Mouse (Mus musculus) layer of hippocampus, postnatal 36 days (tissue): ENCODE measurements around the gene Fsd2. TPM values are rescaled to one million over a fixed set of nuclear protein-coding genes. Genes with fewer than 3 reads are reported as not detected.

Experiments used
- DNase-seq, 2 experiments: peaks; one replicate each; pipeline ENCODE4 v3.0.0; 2022
- total RNA-seq, 2 experiments: library from RNA; stranded (reverse); gene quantifications; 2 replicates each; pipeline ENCODE4 v1.2.3; 2021

Gene Fsd2
- total RNA-seq: under 1 TPM; 0.33 to 0.35 TPM

DNA sequence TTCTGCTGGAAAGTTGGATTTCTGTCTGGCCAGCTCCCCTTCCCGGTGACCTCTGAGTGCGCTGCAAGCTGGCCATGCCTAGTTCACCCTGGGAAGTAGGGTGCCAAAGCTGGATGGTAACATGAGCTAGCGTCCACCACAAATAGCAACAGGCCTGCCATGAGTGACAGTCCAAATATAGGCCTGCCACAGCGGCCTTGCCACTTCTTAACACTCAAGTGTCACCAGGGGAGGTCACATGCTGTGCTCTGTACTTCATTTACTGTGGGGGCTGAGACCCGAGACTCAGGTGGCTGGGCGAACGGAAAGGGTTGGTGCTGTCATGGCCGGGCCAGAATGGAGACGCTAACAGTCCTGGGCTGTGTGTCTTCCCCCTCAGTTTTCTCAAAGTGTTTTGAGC lies at the start of gene Fsd2:
Gene Fsd2, minus strand, starts transcription at position 53 of the 400 bp plus-strand sequence.
- no peak for DNase-seq

DNA sequence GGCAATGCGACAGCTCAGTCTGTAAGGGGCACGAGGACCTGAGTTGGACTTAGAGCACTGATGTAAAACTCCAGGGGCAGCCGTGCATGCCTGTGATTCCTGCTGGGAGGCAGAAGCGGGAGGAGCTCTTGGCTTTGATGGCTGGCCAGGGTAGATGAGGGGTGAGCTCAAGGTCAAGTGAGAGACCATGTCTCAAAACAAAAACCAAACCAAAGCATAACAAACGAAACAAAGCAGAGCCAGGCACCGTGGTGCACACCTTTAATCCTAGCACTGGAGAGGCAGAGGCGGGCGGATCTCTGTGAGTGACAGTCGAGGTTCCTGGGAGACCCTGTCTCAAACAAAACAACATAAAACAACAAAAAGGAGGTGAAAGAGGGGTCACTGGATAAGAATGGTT lies 48.3 kb upstream of the Fsd2 start:
- no peak for DNase-seq

DNA sequence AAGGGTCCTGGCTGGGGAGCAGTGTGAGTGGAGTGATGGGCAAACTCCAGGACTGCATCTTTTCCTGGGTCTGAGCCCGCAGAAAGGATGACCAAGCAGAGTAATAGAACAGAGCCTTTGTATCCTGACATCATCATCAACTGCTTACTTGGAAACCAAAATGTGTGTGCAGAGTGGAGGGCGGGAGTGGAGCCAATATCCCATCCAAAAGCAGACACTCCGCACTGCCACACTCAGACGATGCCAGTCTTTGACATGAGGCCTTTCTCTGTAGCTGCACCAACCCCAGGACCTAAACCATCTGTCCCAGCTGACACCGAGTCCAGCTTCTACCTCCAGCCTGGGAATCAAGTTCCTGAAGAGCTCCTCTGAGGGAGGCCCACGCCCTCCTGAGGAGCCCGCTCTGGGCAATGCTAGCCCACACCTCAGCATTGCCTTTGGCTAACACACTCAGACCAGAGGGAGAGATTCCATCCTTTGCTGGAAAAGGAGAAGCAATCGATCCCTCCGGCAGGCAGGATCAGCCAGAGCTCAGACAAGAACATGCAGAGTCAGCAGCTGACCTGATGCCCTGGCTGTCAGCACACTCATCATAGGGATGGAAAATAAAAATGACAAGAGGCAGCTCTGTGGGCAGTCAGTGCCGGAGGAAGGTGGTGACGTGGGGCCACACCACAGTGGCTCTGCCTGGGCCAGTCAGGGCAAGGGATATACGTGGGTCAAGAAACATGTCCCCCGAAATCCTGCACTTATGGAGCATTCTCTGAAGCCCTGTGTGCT lies 46.3 kb upstream of the Fsd2 start:
- no peak for DNase-seq

DNA sequence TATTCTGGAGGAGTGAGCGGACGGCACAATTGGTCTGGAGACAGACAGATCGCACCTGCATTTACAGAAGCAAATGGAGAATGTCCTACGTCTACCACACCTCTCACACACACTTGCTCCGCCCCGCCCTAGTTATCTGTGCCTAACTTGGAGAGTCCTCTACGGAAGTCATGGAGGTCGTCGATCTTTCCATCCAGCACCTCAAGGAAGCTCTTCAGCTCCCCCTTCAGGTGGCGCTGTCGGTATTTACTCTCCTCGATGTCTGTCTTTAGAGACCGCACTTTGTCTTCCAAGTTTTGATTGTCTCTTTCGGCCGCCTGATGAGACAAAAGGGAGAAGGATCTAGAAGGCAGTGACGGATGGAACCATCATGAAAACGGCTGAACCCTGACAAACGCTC lies 43.4 kb upstream of the Fsd2 start:
- no peak for DNase-seq

DNA sequence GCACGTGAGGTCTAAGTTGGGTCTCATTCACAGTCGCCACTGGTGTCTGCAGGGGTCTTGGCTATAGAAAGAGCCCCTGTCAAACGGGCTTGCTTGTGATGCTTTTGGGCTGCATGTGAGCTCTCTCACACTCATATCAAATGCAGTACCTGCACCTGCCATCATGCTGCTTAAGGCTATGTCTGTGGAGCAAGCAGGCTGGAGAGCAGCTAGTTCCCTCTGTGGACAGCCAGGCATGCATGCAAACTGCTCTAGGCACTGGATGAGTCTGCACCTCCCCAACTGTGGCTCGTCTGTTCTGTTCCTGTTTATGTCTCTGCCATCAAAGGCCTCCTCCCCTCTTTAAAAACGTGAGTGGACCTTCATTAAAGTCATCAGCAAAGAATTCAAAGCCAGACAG lies 39.7 kb upstream of the Fsd2 start:
- DNase-seq: no peak

DNA sequence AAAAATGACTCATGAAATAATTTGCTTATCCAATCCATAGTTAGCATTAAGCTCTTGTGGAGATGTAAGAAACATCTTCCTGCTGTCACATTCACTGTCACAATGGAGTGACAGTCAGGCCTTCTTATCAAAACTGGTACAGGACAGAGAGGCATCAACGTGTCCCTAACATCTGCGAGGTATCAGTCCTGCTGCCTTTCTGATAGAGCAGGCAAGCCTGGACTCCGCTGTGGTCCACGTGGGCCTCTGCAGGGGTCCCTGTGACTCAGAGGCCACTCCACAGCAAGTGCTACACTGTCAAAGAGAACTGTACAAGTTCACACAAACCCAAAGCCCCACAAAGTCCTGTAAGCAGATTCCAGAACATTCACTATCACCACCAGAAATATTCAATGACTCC lies 38.7 kb upstream of the Fsd2 start:
- DNase-seq: no peak

DNA sequence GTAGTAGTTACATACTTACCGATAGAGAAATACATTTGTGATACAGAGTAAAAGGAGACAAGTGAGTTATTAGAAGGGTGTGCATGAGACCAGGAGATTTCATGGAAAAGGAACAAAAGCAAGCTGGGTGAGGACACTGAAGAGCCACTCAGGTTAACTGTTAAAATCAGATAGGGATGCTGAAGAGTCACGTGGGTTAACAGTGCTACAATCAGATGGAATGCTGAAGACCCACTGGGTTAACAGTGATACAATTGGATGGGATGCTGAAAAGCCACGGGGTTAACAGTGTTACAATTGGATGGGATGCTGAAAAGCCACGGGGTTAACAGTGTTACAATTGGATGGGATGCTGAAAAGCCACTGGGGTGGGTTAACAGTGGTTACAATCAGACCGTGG lies 38.2 kb upstream of the Fsd2 start:
- no peak for DNase-seq

DNA sequence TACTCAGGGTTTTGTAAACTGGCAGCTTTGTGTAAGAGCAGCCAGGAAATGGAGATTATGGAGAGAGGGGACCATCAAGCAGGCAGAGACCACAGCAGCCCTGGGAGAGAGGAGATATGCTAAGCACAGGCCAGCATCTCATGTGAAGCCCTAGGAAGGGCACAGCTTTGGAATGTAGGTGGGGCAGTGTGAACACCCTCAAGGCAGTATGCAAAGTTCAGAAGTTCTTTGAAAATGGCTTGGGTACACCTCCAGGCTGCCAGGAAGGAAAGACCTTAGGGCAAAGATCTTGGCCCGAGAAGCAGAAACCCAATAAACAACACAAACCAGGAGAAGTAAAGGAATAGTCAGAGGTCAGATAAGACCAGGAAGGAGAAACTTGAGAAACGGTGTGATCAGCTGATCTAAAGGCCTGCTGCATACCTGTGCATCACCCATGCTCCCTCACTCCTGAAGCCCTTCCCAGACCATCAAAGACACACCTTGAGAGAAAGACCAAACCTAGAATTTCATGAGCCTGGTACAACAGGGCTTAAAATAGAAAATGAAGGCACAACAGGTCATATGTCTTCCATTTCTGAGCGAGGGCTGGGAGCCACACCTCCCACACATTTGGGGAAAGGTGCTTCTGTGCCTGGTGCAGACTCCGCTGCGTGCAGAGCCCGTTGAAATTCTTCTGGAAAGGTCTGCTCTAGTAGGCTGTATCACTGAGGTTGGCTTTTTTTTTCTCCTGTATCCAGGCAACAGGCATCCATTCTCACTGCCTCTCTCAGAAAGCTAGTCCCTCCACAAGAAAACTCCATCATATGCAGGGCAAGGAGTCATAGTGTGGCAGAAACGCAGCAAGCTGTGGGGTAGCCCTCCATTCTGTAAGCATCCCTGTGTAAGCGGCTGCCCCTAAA lies 32.9 kb upstream of the Fsd2 start:
- no peak for DNase-seq

DNA sequence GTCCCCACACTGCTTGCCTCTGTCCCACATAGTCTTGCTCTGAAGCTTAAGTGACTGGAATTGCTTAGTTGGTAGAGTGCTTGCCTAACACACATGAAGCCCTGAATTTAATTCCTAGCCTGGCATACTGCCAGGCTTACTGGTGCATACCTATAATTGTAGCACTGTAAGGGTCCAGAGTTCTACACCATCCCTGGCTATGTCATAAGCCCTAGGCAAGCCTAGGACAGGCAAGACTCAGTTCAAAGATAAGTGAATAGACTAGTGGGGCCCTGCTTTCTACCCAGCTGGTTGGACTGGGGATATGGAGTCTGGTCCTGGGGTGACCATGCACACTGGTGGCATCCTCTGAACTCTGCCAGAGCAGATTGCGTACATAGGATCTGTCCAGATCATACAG lies 30.9 kb upstream of the Fsd2 start:
- no peak for DNase-seq

DNA sequence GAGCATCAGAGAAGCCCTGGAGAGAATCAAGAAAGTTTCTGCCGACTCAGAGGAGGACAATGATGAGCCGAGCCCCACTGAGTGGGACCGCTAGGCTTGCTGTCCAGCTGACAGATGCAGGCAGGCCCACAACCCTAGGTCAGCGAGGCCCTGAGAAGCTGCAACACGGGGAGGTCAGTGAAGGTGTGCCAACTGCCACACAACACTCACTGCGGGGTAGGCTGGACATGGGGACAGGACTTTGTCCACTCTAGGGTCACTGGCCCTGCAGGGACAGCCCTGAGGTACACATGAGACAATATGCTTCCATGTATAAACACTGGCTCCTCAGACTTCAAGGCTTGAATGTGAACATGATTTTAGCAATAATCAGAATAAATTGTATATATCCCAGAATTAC lies 29.3 kb upstream of the Fsd2 start:
- no peak for DNase-seq

DNA sequence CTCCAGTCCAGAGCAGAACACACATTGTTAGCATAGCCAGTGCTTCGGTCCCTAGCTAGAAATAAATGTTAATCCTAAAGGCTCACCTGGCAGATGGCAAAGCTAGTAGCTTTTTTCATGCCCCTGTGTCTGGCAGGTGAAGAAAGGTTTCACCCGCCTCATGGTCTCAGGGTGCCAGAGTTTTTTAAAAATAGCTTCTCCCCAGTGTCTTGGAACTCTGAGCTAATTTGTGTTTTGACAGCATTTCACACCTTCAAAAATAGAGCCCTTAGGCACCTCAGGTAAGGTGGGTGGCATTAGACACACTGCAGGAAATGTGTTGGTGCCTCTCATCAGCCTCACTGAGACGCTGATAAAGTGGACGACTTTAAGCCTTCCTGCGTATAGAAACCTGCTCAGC lies 28.3 kb upstream of the Fsd2 start:
- no peak for DNase-seq

DNA sequence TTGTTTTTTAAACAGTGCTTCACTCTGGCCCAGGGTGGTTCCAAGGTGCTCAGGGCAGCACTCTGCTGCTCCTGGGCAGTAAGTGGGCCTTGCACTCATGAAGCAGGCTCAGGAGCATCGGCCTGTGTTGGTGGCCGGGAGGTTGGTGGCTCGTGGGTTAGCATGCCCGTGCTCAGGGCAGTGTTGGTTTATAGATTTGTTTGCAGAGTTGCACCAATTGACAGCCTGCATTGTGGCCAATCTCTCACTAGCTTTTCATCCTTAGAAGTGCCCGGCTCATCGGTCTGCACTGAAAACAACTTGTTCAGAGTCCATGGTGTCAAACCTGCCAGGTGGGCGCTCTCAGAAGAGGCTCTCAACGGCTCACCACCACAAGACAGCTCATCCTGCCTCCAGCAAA lies 26.6 kb upstream of the Fsd2 start:
- no peak for DNase-seq

DNA sequence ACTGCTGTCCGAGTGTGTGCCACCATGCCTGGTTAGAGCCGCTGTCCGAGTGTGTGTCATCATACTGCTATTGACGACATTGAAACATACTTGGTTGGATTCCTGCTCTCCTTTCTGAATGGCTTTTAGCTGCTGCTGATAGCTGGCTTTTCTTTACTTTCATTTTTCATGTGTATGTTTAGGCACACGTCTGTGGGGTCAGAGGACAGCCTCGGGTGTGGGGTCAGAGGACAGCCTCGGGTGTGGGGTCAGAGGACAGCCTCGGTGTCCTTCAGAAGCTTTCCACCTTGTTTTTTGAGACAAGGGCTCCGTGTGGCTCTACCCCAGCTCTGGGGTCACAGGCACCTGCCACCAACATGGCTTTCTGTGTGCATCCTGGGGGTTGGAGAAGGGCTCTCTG lies 25.9 kb upstream of the Fsd2 start:
- DNase-seq: no peak

DNA sequence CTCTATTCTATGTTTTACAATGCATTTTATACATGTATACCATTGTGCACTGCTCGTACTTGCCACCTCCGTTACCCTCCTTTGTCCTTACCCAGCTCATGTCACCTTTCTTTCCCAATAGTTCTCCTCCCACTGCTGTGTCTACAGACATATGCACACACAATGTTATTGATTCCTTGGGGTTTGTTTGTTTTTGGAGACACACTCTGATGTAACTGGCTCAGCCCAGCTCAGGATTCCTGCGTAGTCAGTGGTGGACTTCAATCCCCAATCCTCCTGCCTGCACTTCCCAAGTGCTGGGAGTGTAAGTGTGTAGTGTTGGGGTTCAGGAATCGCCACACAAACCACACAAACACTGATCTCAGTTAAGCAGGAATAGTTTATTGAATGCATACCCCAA lies 20.5 kb upstream of the Fsd2 start:
- no peak for DNase-seq

DNA sequence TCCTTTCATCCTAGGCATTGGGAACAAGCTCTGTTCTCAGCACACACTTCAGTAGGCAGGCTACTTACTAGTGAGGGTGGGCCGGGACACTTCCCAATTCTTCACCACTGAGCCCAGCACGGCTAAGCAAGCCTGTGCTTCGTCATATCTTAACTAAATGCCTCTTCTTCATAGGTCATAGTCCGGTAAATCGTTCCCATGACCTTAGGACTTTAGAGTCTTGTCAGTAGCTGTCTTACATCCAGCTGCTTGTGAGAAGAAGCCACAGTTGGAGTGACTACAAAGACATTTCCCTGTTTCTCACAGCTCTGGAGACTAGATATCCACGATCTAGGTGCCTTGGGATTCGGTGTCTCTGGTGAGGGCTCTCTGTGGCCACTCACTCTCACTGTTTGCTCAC lies 18.6 kb upstream of the Fsd2 start:
- no peak for DNase-seq

DNA sequence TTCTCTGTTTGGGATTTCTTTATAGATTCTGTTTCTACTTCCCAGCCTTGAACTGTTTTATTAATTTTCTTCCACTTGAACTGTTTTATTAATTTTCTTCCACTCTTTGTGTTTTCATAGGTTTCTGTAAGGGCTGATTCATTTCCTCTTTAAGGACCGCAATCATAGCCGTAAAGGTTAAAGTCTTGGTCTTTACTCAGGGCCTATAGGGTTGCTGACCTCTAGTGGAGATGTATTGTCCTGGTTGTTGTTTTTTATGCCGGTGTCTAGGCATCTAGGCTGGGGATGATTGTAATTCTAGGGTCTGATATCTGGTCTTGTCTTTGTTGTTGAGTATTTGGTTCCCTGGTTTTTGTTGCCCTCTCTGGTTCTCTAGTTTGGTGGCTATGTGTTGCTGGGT lies 16.8 kb upstream of the Fsd2 start:
- DNase-seq: no peak

DNA sequence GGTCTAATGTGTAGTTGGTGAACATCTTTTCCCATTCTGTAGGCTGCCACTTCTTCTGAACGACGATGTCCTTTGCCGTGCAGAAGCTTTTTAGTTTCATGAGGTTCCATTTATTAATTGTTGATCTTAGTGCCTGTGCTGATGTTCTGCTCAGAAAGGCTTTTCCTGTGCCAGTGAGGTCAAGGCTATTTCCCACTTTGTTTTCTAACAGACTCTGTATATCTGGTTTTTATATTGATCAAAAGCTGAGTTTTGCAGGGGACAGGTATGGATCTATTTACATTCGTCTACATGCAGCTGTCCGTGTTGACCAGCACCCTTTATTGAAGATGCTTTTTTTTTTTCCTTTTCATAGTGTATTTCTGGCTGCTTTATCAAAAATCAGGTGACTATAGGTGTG lies 12.6 kb upstream of the Fsd2 start:
- no peak for DNase-seq

DNA sequence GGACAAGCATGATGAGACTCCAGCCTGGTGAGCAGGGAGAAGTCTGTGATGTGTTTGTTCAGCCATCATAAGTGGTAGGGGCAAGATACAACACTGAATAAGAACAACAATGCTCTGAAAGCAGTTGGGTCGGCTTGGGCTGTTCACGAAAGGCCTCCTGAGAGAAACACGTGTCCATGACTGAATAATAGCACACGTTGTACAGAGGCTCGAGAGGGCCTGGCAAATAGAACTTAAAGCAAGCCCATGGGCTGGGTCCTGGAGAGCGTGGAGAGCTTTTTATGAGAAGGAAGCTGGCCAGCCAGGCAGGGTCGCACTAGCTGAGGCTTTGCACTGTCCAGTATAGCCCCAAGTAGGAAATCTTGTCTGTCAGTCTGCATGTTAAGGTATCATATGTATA lies 11.7 kb upstream of the Fsd2 start:
- no peak for DNase-seq

DNA sequence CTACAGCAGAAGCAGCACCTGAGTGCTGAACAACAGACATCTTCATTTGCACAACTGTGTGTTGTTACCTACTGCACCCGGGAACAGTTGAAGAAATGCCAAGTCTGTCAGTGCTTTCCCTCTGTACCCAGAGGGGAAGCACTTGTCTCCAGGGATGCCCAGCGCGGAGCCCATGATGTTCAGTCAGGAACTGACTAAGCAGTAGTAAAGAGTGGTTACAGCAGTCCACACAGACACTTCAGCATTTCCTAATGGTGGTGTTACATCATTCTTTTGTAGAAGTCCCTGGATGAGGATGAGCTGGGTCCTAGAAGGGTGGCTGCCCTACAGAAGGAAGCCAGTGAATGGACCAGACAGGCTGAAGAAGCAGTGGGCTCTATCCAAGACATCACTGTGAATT lies 11.1 kb upstream of the Fsd2 start:
- no peak for DNase-seq

DNA sequence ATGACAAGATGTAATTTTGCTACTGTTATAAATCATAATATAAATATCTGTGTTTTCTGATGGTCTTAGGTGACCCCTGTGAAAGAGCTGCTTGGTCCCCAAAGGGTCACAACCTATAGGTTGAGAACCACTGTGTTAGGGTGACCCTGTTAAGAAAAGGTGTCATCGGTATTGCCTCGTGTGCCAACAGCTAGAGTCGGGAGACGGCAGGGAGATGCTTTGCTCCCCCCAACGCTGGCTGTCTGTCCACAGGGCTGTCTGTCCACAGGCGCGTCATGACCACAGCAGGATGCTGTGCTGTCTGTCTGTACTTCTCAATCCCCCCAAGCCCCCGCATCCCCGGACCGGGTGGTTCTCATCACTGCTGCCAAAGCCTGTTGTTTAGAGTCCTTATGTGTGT lies 8.9 kb upstream of the Fsd2 start:
- DNase-seq: no peak

DNA sequence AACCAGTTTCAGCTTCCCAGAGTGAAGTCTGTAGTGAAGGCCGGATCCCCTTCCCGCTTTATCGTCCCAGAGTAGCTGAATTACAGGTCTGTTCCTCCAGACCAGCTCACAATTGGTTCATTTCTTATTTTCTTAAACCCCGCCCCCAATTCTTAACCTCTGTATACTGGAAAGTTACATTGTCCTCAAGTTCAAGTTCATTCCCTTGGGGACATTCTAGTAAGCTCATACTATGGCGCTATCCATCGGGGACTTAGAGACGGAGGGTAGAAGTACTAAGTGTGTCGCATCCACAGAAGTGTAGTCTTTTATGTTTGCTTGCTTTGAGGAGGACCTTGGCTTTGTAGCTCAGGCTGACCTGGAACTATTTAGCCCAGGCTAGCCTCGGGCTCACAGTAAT lies 7.1 kb upstream of the Fsd2 start:
- no peak for DNase-seq

DNA sequence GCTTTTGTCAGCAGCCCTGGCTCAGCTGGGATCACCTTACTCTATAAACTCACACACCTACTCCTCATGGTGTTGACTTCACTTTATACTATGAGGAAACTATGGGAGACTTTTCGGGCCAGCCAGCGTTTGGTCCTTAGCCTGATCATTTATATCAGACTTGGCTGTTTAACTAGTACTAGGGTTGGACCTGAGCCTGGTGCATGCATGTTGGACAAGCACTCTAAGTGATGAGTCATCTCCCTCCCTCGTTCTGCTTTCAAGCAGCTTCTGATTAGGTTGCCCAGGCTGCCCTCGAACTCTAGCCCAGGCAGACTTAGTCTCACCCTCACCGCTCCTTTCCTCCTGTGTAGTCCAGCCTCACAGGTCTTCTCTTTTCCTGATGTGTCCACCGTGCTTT lies 6.7 kb upstream of the Fsd2 start:
- DNase-seq: no peak

DNA sequence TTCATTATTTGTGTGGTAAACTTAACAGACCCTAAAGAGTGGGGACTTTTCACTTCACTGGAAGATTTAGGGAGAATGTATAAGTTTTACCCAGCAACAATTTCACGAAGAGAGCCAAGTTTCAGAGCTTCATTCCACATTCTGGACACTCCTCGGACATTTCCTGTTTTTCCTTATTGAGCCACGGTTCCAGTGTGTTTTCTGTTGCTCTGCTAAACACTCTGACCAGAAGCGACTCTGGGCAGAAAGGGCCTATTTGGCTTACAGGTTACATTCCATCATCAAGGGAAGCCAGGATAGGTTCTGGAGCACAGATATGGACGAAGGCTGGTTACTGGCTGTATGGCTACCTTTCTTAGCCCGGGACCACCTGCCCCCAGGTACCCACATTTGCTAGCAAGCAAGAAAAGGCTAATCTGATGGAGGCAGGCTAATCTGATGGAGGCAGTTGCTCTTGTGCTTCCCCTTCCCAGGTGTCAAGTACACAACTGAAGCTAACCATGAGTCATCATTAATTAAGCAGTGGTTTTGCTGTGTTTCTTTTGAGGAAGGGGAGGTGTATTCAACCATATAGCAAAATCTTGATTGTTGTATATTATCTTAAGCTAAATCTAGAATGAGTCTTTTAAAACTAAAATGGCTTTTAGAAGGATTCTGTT lies 6.0 kb upstream of the Fsd2 start:
- DNase-seq: no peak
